In genomic region chr11:96354376-96354775, GRCm38 (mm10) we compare ENCODE assay signal across 9 mouse cellular contexts. TPM values are rescaled to one million over a fixed set of nuclear protein-coding genes. Genes with fewer than 3 reads are reported as not detected.
DNase-seq lines count a peak whose midpoint lies in the region; ATAC-seq and TF ChIP-seq lines count a peak whose summit lies in the region.
"Had no signal": no experiment of that assay in that cellular context is flagged by ENCODE, and none has a peak within 500 bp of the region (broad histone marks: within the 10 kb centered on the region; RNA-seq: fewer than 3 reads in every experiment).

No protein-coding gene starts in this region.

- intact Hi-C loops in left cerebral cortex, postnatal 25 days (cut with DNase I) = loop anchor here (5.0 kb wide), 3 partner anchors 87 to 347 kb away; partner anchors contain the start of gene Igf2bp1

- H3K36me3 ChIP-seq in lung, embryonic 15.5 days = no peaks in the 10 kb centered on the region

- H3K4me3 ChIP-seq in lung, embryonic 15.5 days = peak overlapping the region; percentile 52
- peak overlapping the region; percentile 51 for H3K4me3 ChIP-seq in embryonic fibroblast, embryonic 13.5 days (ENCODE audit: insufficient read depth, low read length)

- 1% methylated on average over 25 of the region's 25 CpGs for WGBS in lung, embryonic 15.5 days

- DNase-seq in lung, postnatal 36 days = no peak
- DNase-seq in kidney, adult 8-10 months = peak; percentile 52 to 65
- DNase-seq in neural tube, embryonic 10.5 days (ENCODE audit: extremely low spot score, low spot score) = peak; percentile 86
- no peak for DNase-seq in left cerebral cortex, postnatal 25 days (ENCODE audit: low spot score in 2 of 2)
- DNase-seq in cerebellum, postnatal 25 days = no peak
- DNase-seq in ovary, postnatal 14 days (ENCODE audit: low spot score) = no peak

- H3K4me2 ChIP-seq in lung, embryonic 15.5 days = peak overlapping the region; percentile 65

- peaks cover 27% of the 10 kb centered on the region for H3K4me1 ChIP-seq in lung, embryonic 15.5 days
- H3K4me1 ChIP-seq in embryonic fibroblast, embryonic 13.5 days (ENCODE audit: control insufficient read depth, insufficient read depth, low read length) = peaks cover 4% of the 10 kb centered on the region; the same call in 1 of the 2 replicates

- ATAC-seq in lung, embryonic 15.5 days (ENCODE audit: borderline replicate concordance, extremely low read depth, low FRiP score, low TSS enrichment) = no peak
- ATAC-seq: Patski had no signal

- H3K9me3 ChIP-seq in lung, embryonic 15.5 days = no peaks in the 10 kb centered on the region

- H3K9ac ChIP-seq in lung, embryonic 15.5 days = peak overlapping the region; percentile 65

- H3K27ac ChIP-seq in lung, embryonic 15.5 days = peak overlapping the region; percentile 74
- peak overlapping the region; percentile 39 for H3K27ac ChIP-seq in embryonic fibroblast, embryonic 13.5 days (ENCODE audit: insufficient read depth, low read length)

- TF ChIP-seq CTCF in embryonic fibroblast, embryonic 13.5 days (IDR thresholded peaks at IDR 0.05; ENCODE audit: borderline replicate concordance, insufficient read depth, low read length) = no peak

- TF ChIP-seq POLR2A in embryonic fibroblast, embryonic 13.5 days (IDR thresholded peaks at IDR 0.05; ENCODE audit: low read depth, low read length) = no peak

- peaks cover 21% of the 10 kb centered on the region; the same call in 1 of the 2 replicates for H3K27me3 ChIP-seq in lung, embryonic 15.5 days
- H3K27me3 ChIP-seq: Patski had no signal

RNA-seq across cellular contexts. Expression of gene Hoxb2, which starts 4.1 kb away (rescaled TPM):
- polyA plus RNA-seq in lung, embryonic 15.5 days (2015; fragmentation: Nextera tagmentation; extraction: Ambion mirVana) = 36.9 and 39.2 TPM in 2 replicates
- polyA plus RNA-seq in embryonic fibroblast, embryonic 13.5 days (2011; ENCODE audit: insufficient read length, low read depth, missing spikeins) = 6.6 and 11.0 TPM in 2 replicates
- total RNA-seq in left cerebral cortex, postnatal 25 days (2021) = not detected

RNA-seq across cellular contexts. Expression of gene Hoxb1, which starts 11.2 kb away (rescaled TPM):
- polyA plus RNA-seq in lung, embryonic 15.5 days (2015; fragmentation: Nextera tagmentation; extraction: Ambion mirVana) = 0.14 TPM in 1 of 2 replicates, not detected in the other
- polyA plus RNA-seq in embryonic fibroblast, embryonic 13.5 days (2011; ENCODE audit: insufficient read length, low read depth, missing spikeins) = not detected in 2 replicates
- not detected for total RNA-seq in left cerebral cortex, postnatal 25 days (2021)
- polyA plus RNA-seq: Patski had no signal

RNA-seq across cellular contexts. Expression of gene Hoxb3, which starts 31.2 kb away (rescaled TPM):
- 3.0 and 3.8 TPM in 2 replicates for polyA plus RNA-seq in lung, embryonic 15.5 days (2015; fragmentation: Nextera tagmentation; extraction: Ambion mirVana)
- polyA plus RNA-seq in embryonic fibroblast, embryonic 13.5 days (2011; ENCODE audit: insufficient read length, low read depth, missing spikeins) = 19.1 and 21.9 TPM in 2 replicates
- total RNA-seq in left cerebral cortex, postnatal 25 days (2021) = not detected

RNA-seq across cellular contexts. Expression of gene Hoxb4, which starts 36.3 kb away (rescaled TPM):
- polyA plus RNA-seq in lung, embryonic 15.5 days (2015; fragmentation: Nextera tagmentation; extraction: Ambion mirVana) = 4.3 and 4.4 TPM in 2 replicates
- 8.3 and 10.4 TPM in 2 replicates for polyA plus RNA-seq in embryonic fibroblast, embryonic 13.5 days (2011; ENCODE audit: insufficient read length, low read depth, missing spikeins)
- not detected for total RNA-seq in left cerebral cortex, postnatal 25 days (2021)

RNA-seq across cellular contexts. Expression of gene Hoxb5, which starts 51.2 kb away (rescaled TPM):
- 46.1 and 54.1 TPM in 2 replicates for polyA plus RNA-seq in lung, embryonic 15.5 days (2015; fragmentation: Nextera tagmentation; extraction: Ambion mirVana)
- 4.1 and 5.9 TPM in 2 replicates for polyA plus RNA-seq in embryonic fibroblast, embryonic 13.5 days (2011; ENCODE audit: insufficient read length, low read depth, missing spikeins)
- not detected for total RNA-seq in left cerebral cortex, postnatal 25 days (2021)

Comparison
In these comparisons a context has a peak if more than half of its experiments do, and no peak if none do; other contexts are left out.
1. DNase-seq: peak in kidney, adult 8-10 months (2 of 2) and neural tube, embryonic 10.5 days (single experiment); none in lung, postnatal 36 days (single experiment), left cerebral cortex, postnatal 25 days (0 of 2), cerebellum, postnatal 25 days (0 of 2) and ovary, postnatal 14 days (single experiment).